Mouse (Mus musculus) hindbrain, embryonic 14.5 days (tissue): Measurements from ENCODE around the gene Susd2. TPM values are rescaled to one million over a fixed set of nuclear protein-coding genes. Genes with fewer than 3 reads are reported as not detected.
A peak's percentile ranks its signal among the peaks of the same experiment; 100 is the strongest.

ENCODE experiments used
- ATAC-seq: fragments of 200-750 bp; cut with Nextera tagmentation; 2 replicates; pipeline ENCODE4 v1.8.0; 2017; ENCODE audit warnings: moderate number of reproducible peaks, mild to moderate bottlenecking, moderate TSS enrichment, moderate library complexity; ENCODE audit not compliant: low FRiP score
- DNase-seq: peaks from one replicate; pipeline ENCODE4 v3.0.0-alpha.2; 2015; ENCODE audit warnings: low spot score
- H3K27ac ChIP-seq: fragments of 300-500 bp; sonication (generic); 2 replicates; pipeline ENCODE4 v1.5.1; 2014; ENCODE audit warnings: mild to moderate bottlenecking, moderate library complexity
- H3K27me3 ChIP-seq: fragments of 300-500 bp; sonication (generic); 2 replicates; pipeline ENCODE4 v1.6.1; 2014; ENCODE audit warnings: mild to moderate bottlenecking, low read length, mixed read lengths; ENCODE audit not compliant: control insufficient read depth, insufficient read depth
- H3K36me3 ChIP-seq: fragments of 300-500 bp; sonication (generic); replicated peaks from 2 replicates; pipeline ENCODE4 v1.6.1; 2014; ENCODE audit not compliant: control insufficient read depth, insufficient read depth
- H3K4me1 ChIP-seq: fragments of 300-500 bp; sonication (generic); replicated peaks from 2 replicates; pipeline ENCODE4 v1.6.1; 2014; ENCODE audit warnings: antibody characterized with exemption, low read length, mixed read lengths; ENCODE audit not compliant: control insufficient read depth, insufficient read depth
- H3K4me2 ChIP-seq: fragments of 300-500 bp; sonication (generic); replicated peaks from 2 replicates; pipeline ENCODE4 v1.6.1; 2014; ENCODE audit warnings: mild to moderate bottlenecking, moderate library complexity
- H3K4me3 ChIP-seq: fragments of 300-500 bp; sonication (generic); replicated peaks from 2 replicates; pipeline ENCODE4 v1.5.1; 2014; ENCODE audit warnings: mild to moderate bottlenecking, low read length
- H3K9ac ChIP-seq: fragments of 300-500 bp; sonication (generic); 2 replicates; pipeline ENCODE4 v1.6.1; 2014
- H3K9me3 ChIP-seq: fragments of 300-500 bp; sonication (generic); 2 replicates; pipeline ENCODE4 v1.6.1; 2016; ENCODE audit warnings: low read length; ENCODE audit not compliant: control insufficient read depth
- WGBS: fragments of 180-500 bp; shearing (Covaris S2); extraction: QIAGEN DNeasy Blood & Tissue Kit; methylation state at CpG from one replicate; pipeline ENCODE4 v1.1.7; 2014; 5-methylcytosine and 5-hydroxymethylcytosine counted together
- polyA plus RNA-seq: library from polyadenylated mRNA; unstranded; fragments of >200 nt; fragmentation: Nextera tagmentation; extraction: Ambion mirVana; gene quantifications from 2 replicates; pipeline ENCODE4 v1.2.1, GENCODE M21; 2014

The Susd2 gene
- polyA plus RNA-seq, 1 experiment from 2014 or later, result 6.9 TPM

- DNase-seq (no peak), ATAC-seq (no peak)
- Histone ChIP-seq H3K9me3 (no peaks in the 10 kb centered on the region), H3K27ac (no peak overlapping the region), H3K4me3 (no peak overlapping the region), H3K4me1 (no peaks in the 10 kb centered on the region), H3K36me3 (peaks cover 28% of the 10 kb centered on the region), H3K27me3 (no peaks in the 10 kb centered on the region), H3K9ac (no peak overlapping the region), H3K4me2 (no peak overlapping the region)
- 90% methylated on average over 2 of the region's 2 CpGs for WGBS
These were observed 32.5 kb upstream of the Susd2 start for GRCm38 (mm10) chr10:75676286-75676685.

- DNase-seq (no peak), ATAC-seq (no peak)
- H3K4me1 ChIP-seq, result no peaks in the 10 kb centered on the region
- H3K4me3 ChIP-seq, result no peak overlapping the region
- no peak overlapping the region for H3K9ac ChIP-seq
- no peaks in the 10 kb centered on the region for H3K27me3 ChIP-seq
- peaks cover 31% of the 10 kb centered on the region for H3K36me3 ChIP-seq
- no peak overlapping the region for H3K27ac ChIP-seq
- H3K9me3 ChIP-seq, result no peaks in the 10 kb centered on the region
- H3K4me2 ChIP-seq, result no peak overlapping the region
- WGBS, result 83% methylated on average over 8 of the region's 8 CpGs
These were observed 31.8 kb upstream of the Susd2 start for GRCm38 (mm10) chr10:75675594-75675993.

- Histone ChIP-seq H3K4me2 (no peak overlapping the region), H3K9ac (no peak overlapping the region), H3K36me3 (peaks cover 23% of the 10 kb centered on the region), H3K4me3 (no peak overlapping the region), H3K27ac (no peak overlapping the region), H3K27me3 (peaks cover 10% of the 10 kb centered on the region; the same call in 1 of the 2 replicates), H3K9me3 (no peaks in the 10 kb centered on the region), H3K4me1 (peaks cover 24% of the 10 kb centered on the region)
- DNase-seq (no peak), ATAC-seq (no peak)
- WGBS, result 100% methylated on average over 1 of the region's 1 CpGs
These were observed 26.1 kb upstream of the Susd2 start for GRCm38 (mm10) chr10:75669936-75670335.

GRCm38 (mm10) chr10:75667911-75668270 lies 24.1 kb upstream of the Susd2 start:
- ATAC-seq (peak; percentile 52), DNase-seq (peak; percentile 35)
- Histone ChIP-seq H3K9ac (peak overlapping the region; percentile 69), H3K27ac (peak overlapping the region; percentile 68), H3K36me3 (peaks cover 34% of the 10 kb centered on the region), H3K4me1 (peaks cover 24% of the 10 kb centered on the region), H3K4me2 (peak overlapping the region; percentile 97), H3K27me3 (peaks cover 10% of the 10 kb centered on the region; the same call in 1 of the 2 replicates), H3K9me3 (no peaks in the 10 kb centered on the region), H3K4me3 (peak overlapping the region; percentile 48)
- WGBS, result 1% methylated on average over 23 of the region's 23 CpGs

GRCm38 (mm10) chr10:75667115-75667910 lies 23.5 kb upstream of the Susd2 start:
- Histone ChIP-seq H3K4me2 (peak overlapping the region; percentile 97), H3K4me3 (peak overlapping the region; percentile 48), H3K27me3 (peaks cover 10% of the 10 kb centered on the region; the same call in 1 of the 2 replicates), H3K36me3 (peaks cover 31% of the 10 kb centered on the region), H3K9me3 (no peaks in the 10 kb centered on the region), H3K9ac (peak overlapping the region; percentile 69), H3K27ac (peak overlapping the region; percentile 68), H3K4me1 (peaks cover 24% of the 10 kb centered on the region)
- DNase-seq (peak; percentile 69), ATAC-seq (peak; percentile 70)
- WGBS, result under 1% methylated on average over 63 of the region's 63 CpGs

GRCm38 (mm10) chr10:75666451-75667030 lies 22.7 kb upstream of the Susd2 start:
- peaks cover 28% of the 10 kb centered on the region for H3K36me3 ChIP-seq
- 20% methylated on average over 4 of the region's 4 CpGs for WGBS
- peak overlapping the region; percentile 48 for H3K4me3 ChIP-seq
- H3K27me3 ChIP-seq, result peaks cover 10% of the 10 kb centered on the region; the same call in 1 of the 2 replicates
- H3K9ac ChIP-seq, result peak overlapping the region; percentile 69
- no peaks in the 10 kb centered on the region for H3K9me3 ChIP-seq
- peaks cover 24% of the 10 kb centered on the region for H3K4me1 ChIP-seq
- peak overlapping the region; percentile 68 for H3K27ac ChIP-seq
- ATAC-seq (no peak), DNase-seq (no peak)
- peak overlapping the region; percentile 97 for H3K4me2 ChIP-seq

GRCm38 (mm10) chr10:75664673-75665270 lies 21.0 kb upstream of the Susd2 start:
- no peaks in the 10 kb centered on the region for H3K9me3 ChIP-seq
- peaks cover 24% of the 10 kb centered on the region for H3K4me1 ChIP-seq
- peaks cover 21% of the 10 kb centered on the region for H3K36me3 ChIP-seq
- H3K4me2 ChIP-seq, result no peak overlapping the region
- DNase-seq (no peak), ATAC-seq (no peak)
- H3K27ac ChIP-seq, result no peak overlapping the region
- WGBS, result 89% methylated on average over 6 of the region's 6 CpGs
- no peak overlapping the region for H3K9ac ChIP-seq
- peaks cover 10% of the 10 kb centered on the region; the same call in 1 of the 2 replicates for H3K27me3 ChIP-seq
- no peak overlapping the region for H3K4me3 ChIP-seq

GRCm38 (mm10) chr10:75662575-75662974 lies 18.8 kb upstream of the Susd2 start:
- Histone ChIP-seq H3K27me3 (0 out of 2 replicates have a peak, but pooled peaks cover under 1% of the 10 kb centered on the region), H3K27ac (no peak overlapping the region)
- no peak for ATAC-seq

GRCm38 (mm10) chr10:75661876-75662275 lies 18.1 kb upstream of the Susd2 start:
- Histone ChIP-seq H3K27me3 (no peaks in the 10 kb centered on the region), H3K27ac (no peak overlapping the region; the same call in 1 of the 2 replicates), H3K4me1 (peaks cover 11% of the 10 kb centered on the region), H3K9ac (no peak overlapping the region), H3K9me3 (no peaks in the 10 kb centered on the region), H3K36me3 (peaks cover 38% of the 10 kb centered on the region), H3K4me2 (no peak overlapping the region), H3K4me3 (no peak overlapping the region)
- DNase-seq (no peak), ATAC-seq (no peak)
- 59% methylated on average over 3 of the region's 3 CpGs for WGBS

More at GRCm38 (mm10) chr10:75662575-75662974, 18.8 kb upstream of the Susd2 start:
- H3K4me2 ChIP-seq, result no peak overlapping the region
- WGBS, result 88% methylated on average over 4 of the region's 4 CpGs
- no peak overlapping the region for H3K9ac ChIP-seq
- no peak for DNase-seq
- H3K4me3 ChIP-seq, result no peak overlapping the region
- peaks cover 31% of the 10 kb centered on the region for H3K36me3 ChIP-seq
- no peaks in the 10 kb centered on the region for H3K9me3 ChIP-seq
- peaks cover 18% of the 10 kb centered on the region for H3K4me1 ChIP-seq
